Mouse (Mus musculus) gonadal fat pad, adult 2 months (tissue): ENCODE measurements around the gene Mansc4. TPM values are rescaled to one million over a fixed set of nuclear protein-coding genes. Genes with fewer than 3 reads are reported as not detected.
A peak's percentile ranks its signal among the peaks of the same experiment; 100 is the strongest.

Experiments used
- DNase-seq: peaks from one replicate; pipeline ENCODE4 v3.0.0-alpha.2; 2012; ENCODE audit warnings: low read depth
- polyA plus RNA-seq: library from polyadenylated mRNA; depleted of rRNA; stranded (reverse); fragments of >200 nt; gene quantifications from 2 replicates; pipeline ENCODE4 v1.2.3, GENCODE M21; 2012; rRNA removed

Gene Mansc4
- 2.3 and 2.9 TPM in 2 replicates for polyA plus RNA-seq

- DNase-seq, result no peak
Measured at GRCm38 (mm10) chr6:147086594-147087225, at the start of gene Mansc4. Gene Mansc4, minus strand, starts transcription at chr6:147087032.

- no peak for DNase-seq
Measured at GRCm38 (mm10) chr6:147127239-147127638, 40.4 kb upstream of the Mansc4 start.

GRCm38 (mm10) chr6:147121320-147121719 lies 34.5 kb upstream of the Mansc4 start:
- no peak for DNase-seq

- no peak for DNase-seq
Measured at GRCm38 (mm10) chr6:147118190-147118589, 31.4 kb upstream of the Mansc4 start.

- DNase-seq, result no peak
Measured at GRCm38 (mm10) chr6:147117764-147118163, 30.9 kb upstream of the Mansc4 start.

GRCm38 (mm10) chr6:147116579-147116978 lies 29.7 kb upstream of the Mansc4 start:
- peak; percentile 8 for DNase-seq

- no peak for DNase-seq
Measured at GRCm38 (mm10) chr6:147109283-147109682, 22.5 kb upstream of the Mansc4 start.

- DNase-seq, result no peak
Measured at GRCm38 (mm10) chr6:147106716-147107115, 19.9 kb upstream of the Mansc4 start.

GRCm38 (mm10) chr6:147105529-147105928 lies 18.7 kb upstream of the Mansc4 start:
- no peak for DNase-seq

- DNase-seq, result no peak
Measured at GRCm38 (mm10) chr6:147102293-147102692, 15.5 kb upstream of the Mansc4 start.

GRCm38 (mm10) chr6:147099458-147100277 lies 12.8 kb upstream of the Mansc4 start:
- DNase-seq, result no peak

GRCm38 (mm10) chr6:147097346-147097929 lies 10.6 kb upstream of the Mansc4 start:
- DNase-seq, result no peak

- DNase-seq, result no peak
Measured at GRCm38 (mm10) chr6:147096934-147097333, 10.1 kb upstream of the Mansc4 start.

- no peak for DNase-seq
Measured at GRCm38 (mm10) chr6:147096109-147096508, 9.3 kb upstream of the Mansc4 start.

GRCm38 (mm10) chr6:147094771-147095170 lies 7.9 kb upstream of the Mansc4 start:
- DNase-seq, result no peak

- DNase-seq, result no peak
Measured at GRCm38 (mm10) chr6:147092136-147092535, 5.3 kb upstream of the Mansc4 start.

- no peak for DNase-seq
Measured at GRCm38 (mm10) chr6:147091136-147092120, 4.6 kb upstream of the Mansc4 start, which contains the start of gene Klhl42. Gene Klhl42, plus strand, starts transcription at chr6:147091379.

- no peak for DNase-seq
Measured at GRCm38 (mm10) chr6:147090191-147090590, 3.4 kb upstream of the Mansc4 start.

GRCm38 (mm10) chr6:147088517-147088916 lies 1.7 kb upstream of the Mansc4 start:
- DNase-seq, result no peak

GRCm38 (mm10) chr6:147087736-147088135 lies 904 bp upstream of the Mansc4 start:
- no peak for DNase-seq

- DNase-seq, result no peak
Measured at GRCm38 (mm10) chr6:147085398-147086040, 1.3 kb downstream of the Mansc4 start.
